Mouse (Mus musculus): ENCODE data around the gene Shank1. TPM values are rescaled to one million over a fixed set of nuclear protein-coding genes. Genes with fewer than 3 reads are reported as not detected.

The Shank1 gene
- polyA plus RNA-seq, 1 experiment from 2014 or later, result 0.53 TPM

- no peaks in the 10 kb centered on the region for H3K9me3 ChIP-seq (ENCODE audit: control insufficient read depth, low read length)
- peak overlapping the region; percentile 40 for H3K4me2 ChIP-seq (replicated peaks; ENCODE audit: low read depth)
- 11% methylated on average over 16 of the region's 16 CpGs for WGBS
- no peaks in the 10 kb centered on the region for H3K36me3 ChIP-seq (ENCODE audit: control insufficient read depth, insufficient read depth, low read length)
- DNase-seq (ENCODE audit: low spot score) (no peak), ATAC-seq (ENCODE audit: low FRiP score, low TSS enrichment) (no peak)
- TF ChIP-seq CTCF (IDR thresholded peaks at IDR 0.05; ENCODE audit: low read depth) (no peak), EP300 (optimal IDR thresholded peaks at IDR 0.05) (no peak)
- H3K27me3 ChIP-seq (ENCODE audit: control insufficient read depth, insufficient read depth, low read length), result no peaks in the 10 kb centered on the region
- peaks cover 3% of the 10 kb centered on the region; the same call in 1 of the 2 replicates for H3K4me1 ChIP-seq (replicated peaks; ENCODE audit: control insufficient read depth, insufficient read depth)
- 0 out of 2 replicates have a peak overlapping the region, but pooled peaks have one; percentile 19 for H3K4me3 ChIP-seq (ENCODE audit: low read depth, low read length)
- H3K9ac ChIP-seq (ENCODE audit: low read length), result no peak overlapping the region
- no peak overlapping the region; the same call in 1 of the 2 replicates for H3K27ac ChIP-seq (replicated peaks)
Observed at GRCm38 (mm10) chr7:44305686-44306085, 4.4 kb upstream of the Shank1 start.

- peak within 1 kb of the TSS; percentile 25; the same call in 1 of the 2 replicates for H3K27ac ChIP-seq (replicated peaks)
- 0 out of 2 replicates have a peak within 1 kb of the TSS, but pooled peaks have one; percentile 19 for H3K4me3 ChIP-seq (ENCODE audit: low read depth, low read length)
- 46% methylated on average over 6 of the region's 6 CpGs for WGBS
- H3K9ac ChIP-seq (ENCODE audit: low read length), result no peak within 1 kb of the TSS
- no peaks in the 10 kb centered on the region for H3K9me3 ChIP-seq (ENCODE audit: control insufficient read depth, low read length)
- H3K4me1 ChIP-seq (replicated peaks; ENCODE audit: control insufficient read depth, insufficient read depth), result peaks cover 3% of the 10 kb centered on the region; the same call in 1 of the 2 replicates
- TF ChIP-seq EP300 (optimal IDR thresholded peaks at IDR 0.05), result no peak
- TF ChIP-seq CTCF (IDR thresholded peaks at IDR 0.05; ENCODE audit: low read depth), result no peak
- ATAC-seq (ENCODE audit: low FRiP score, low TSS enrichment) (no peak), DNase-seq (ENCODE audit: low spot score) (no peak)
- no peaks in the 10 kb centered on the region for H3K27me3 ChIP-seq (ENCODE audit: control insufficient read depth, insufficient read depth, low read length)
- H3K36me3 ChIP-seq (ENCODE audit: control insufficient read depth, insufficient read depth, low read length), result no peaks in the 10 kb centered on the region
- H3K4me2 ChIP-seq (replicated peaks; ENCODE audit: low read depth), result peak within 1 kb of the TSS; percentile 40
Observed at GRCm38 (mm10) chr7:44306516-44307240, 3.4 kb upstream of the Shank1 start, which contains the start of gene Clec11a. TSS of gene Clec11a (minus strand) at chr7:44306902.

- WGBS, result 29% methylated on average over 9 of the region's 9 CpGs
- DNase-seq (ENCODE audit: low spot score), result no peak
- H3K4me2 ChIP-seq (replicated peaks; ENCODE audit: low read depth), result no peak overlapping the region
Observed at GRCm38 (mm10) chr7:44307261-44308020, 2.6 kb upstream of the Shank1 start.

GRCm38 (mm10) chr7:44310285-44310877 is 328 bp downstream of the Shank1 start:
- H3K4me2 ChIP-seq (replicated peaks; ENCODE audit: low read depth), result peak overlapping the region; percentile 90
- no peaks in the 10 kb centered on the region for H3K27me3 ChIP-seq (ENCODE audit: control insufficient read depth, insufficient read depth, low read length)
- whole genome bisulfite sequencing, result under 1% methylated on average over 29 of the region's 40 CpGs
- H3K9me3 ChIP-seq (ENCODE audit: control insufficient read depth, low read length), result no peaks in the 10 kb centered on the region
- no peak for TF ChIP-seq CTCF (IDR thresholded peaks at IDR 0.05; ENCODE audit: low read depth)
- no peak for TF ChIP-seq EP300 (optimal IDR thresholded peaks at IDR 0.05)
- peak overlapping the region; percentile 43 for H3K4me3 ChIP-seq (ENCODE audit: low read depth, low read length)
- no peak overlapping the region for H3K27ac ChIP-seq (replicated peaks)
- ATAC-seq (ENCODE audit: low FRiP score, low TSS enrichment) (peak; percentile 24; the same call in 1 of the 2 replicates), DNase-seq (ENCODE audit: low spot score) (peak; percentile 47)
- peak overlapping the region; percentile 38 for H3K9ac ChIP-seq (ENCODE audit: low read length)
- H3K4me1 ChIP-seq (replicated peaks; ENCODE audit: control insufficient read depth, insufficient read depth), result peaks cover 3% of the 10 kb centered on the region; the same call in 1 of the 2 replicates
- no peaks in the 10 kb centered on the region for H3K36me3 ChIP-seq (ENCODE audit: control insufficient read depth, insufficient read depth, low read length)

More at GRCm38 (mm10) chr7:44307261-44308020, 2.6 kb upstream of the Shank1 start:
- Histone ChIP-seq H3K4me1 (replicated peaks; ENCODE audit: control insufficient read depth, insufficient read depth) (peaks cover 3% of the 10 kb centered on the region; the same call in 1 of the 2 replicates), H3K9me3 (ENCODE audit: control insufficient read depth, low read length) (no peaks in the 10 kb centered on the region), H3K27me3 (ENCODE audit: control insufficient read depth, insufficient read depth, low read length) (no peaks in the 10 kb centered on the region), H3K4me3 (ENCODE audit: low read depth, low read length) (no peak overlapping the region), H3K27ac (replicated peaks) (0 out of 2 replicates have a peak overlapping the region, but pooled peaks have one; percentile 25), H3K36me3 (ENCODE audit: control insufficient read depth, insufficient read depth, low read length) (no peaks in the 10 kb centered on the region), H3K9ac (ENCODE audit: low read length) (no peak overlapping the region)
- no peak for ATAC-seq (ENCODE audit: low FRiP score, low TSS enrichment)
- TF ChIP-seq EP300 (optimal IDR thresholded peaks at IDR 0.05) (no peak), CTCF (IDR thresholded peaks at IDR 0.05; ENCODE audit: low read depth) (peak; percentile 48)

- peak overlapping the region; percentile 90 for H3K4me2 ChIP-seq (replicated peaks; ENCODE audit: low read depth)
- H3K27ac ChIP-seq (replicated peaks), result no peak overlapping the region
- peak overlapping the region; percentile 43 for H3K4me3 ChIP-seq (ENCODE audit: low read depth, low read length)
- peaks cover 3% of the 10 kb centered on the region; the same call in 1 of the 2 replicates for H3K4me1 ChIP-seq (replicated peaks; ENCODE audit: control insufficient read depth, insufficient read depth)
- WGBS, result 2% methylated on average over 31 of the region's 38 CpGs
- DNase-seq (ENCODE audit: low spot score), result peak; percentile 42
- H3K27me3 ChIP-seq (ENCODE audit: control insufficient read depth, insufficient read depth, low read length), result no peaks in the 10 kb centered on the region
- no peaks in the 10 kb centered on the region for H3K9me3 ChIP-seq (ENCODE audit: control insufficient read depth, low read length)
- no peaks in the 10 kb centered on the region for H3K36me3 ChIP-seq (ENCODE audit: control insufficient read depth, insufficient read depth, low read length)
- H3K9ac ChIP-seq (ENCODE audit: low read length), result peak overlapping the region; percentile 38; the same call in 1 of the 2 replicates
- TF ChIP-seq EP300 (optimal IDR thresholded peaks at IDR 0.05), result no peak
- no peak for TF ChIP-seq CTCF (IDR thresholded peaks at IDR 0.05; ENCODE audit: low read depth)
- ATAC-seq (ENCODE audit: low FRiP score, low TSS enrichment), result peak; percentile 22
Observed at GRCm38 (mm10) chr7:44310878-44311712, 1.0 kb downstream of the Shank1 start.
